Mouse (Mus musculus): ENCODE data around the gene Sec14l1. TPM values are rescaled to one million over a fixed set of nuclear protein-coding genes. Genes with fewer than 3 reads are reported as not detected.
"Not testable (repeated sequence)": the region's sequence is repeated elsewhere in the genome, so short reads cannot be mapped to it uniquely, and the experiment has no call there.

Gene Sec14l1
- 68.9 and 73.9 TPM in 2 replicates for polyA plus RNA-seq (2015; fragmentation: Nextera tagmentation; extraction: Ambion mirVana)

DNA sequence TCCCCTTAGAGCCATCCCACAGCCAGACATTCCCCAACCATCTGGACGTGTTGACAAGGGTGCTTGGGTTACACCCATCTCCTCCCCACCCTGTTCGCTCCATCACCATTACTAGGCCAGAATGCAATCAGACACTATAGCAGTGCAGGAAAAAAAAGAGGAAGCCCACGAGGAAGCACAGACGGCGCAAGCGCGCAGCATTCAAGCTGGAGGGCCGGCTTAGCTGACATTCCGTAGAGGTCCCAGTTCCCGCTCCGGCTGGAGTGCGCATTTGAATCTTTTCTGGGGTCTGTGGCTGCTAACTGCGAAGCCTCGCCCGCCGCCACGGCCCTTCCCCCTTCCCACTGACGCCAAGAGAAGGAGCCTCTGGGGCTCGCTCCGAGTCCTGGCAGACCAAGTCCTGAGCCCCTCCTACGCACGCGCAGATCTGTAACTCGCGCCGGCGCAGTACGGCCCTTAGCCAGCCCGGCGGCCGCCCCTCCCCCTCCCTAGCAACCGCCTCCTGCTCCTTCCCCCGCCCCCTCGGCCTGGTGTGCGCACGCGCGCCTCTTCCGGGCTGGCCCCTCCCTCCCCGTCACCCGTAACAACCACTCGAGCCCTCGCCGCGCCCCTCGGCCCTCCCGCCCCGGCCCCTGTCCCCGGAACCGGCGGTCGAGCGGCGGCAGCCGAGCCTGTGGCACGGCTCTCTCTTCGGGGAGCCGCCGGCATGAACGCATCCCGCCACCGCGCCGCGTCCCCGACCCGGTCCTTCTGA, at the start of gene Sec14l1:
Gene Sec14l1, plus strand, starts transcription at position 577 of the 754 bp plus-strand sequence.
- Histone ChIP-seq H3K4me3 (peak within 1 kb of the TSS; percentile 66), H3K27me3 (no peaks in the 10 kb centered on the region), H3K4me1 (peaks cover 54% of the 10 kb centered on the region), H3K4me2 (peak within 1 kb of the TSS; percentile 65), H3K9me3 (no peaks in the 10 kb centered on the region), H3K27ac (peak within 1 kb of the TSS; percentile 98), H3K36me3 (0 out of 2 replicates have a peak, but pooled peaks cover 4% of the 10 kb centered on the region), H3K9ac (peak within 1 kb of the TSS; percentile 68)
- ATAC-seq (ENCODE audit: borderline replicate concordance, extremely low read depth, low FRiP score, low TSS enrichment) = peak; percentile 93
- under 1% methylated on average over 66 of the region's 67 CpGs for WGBS

DNA sequence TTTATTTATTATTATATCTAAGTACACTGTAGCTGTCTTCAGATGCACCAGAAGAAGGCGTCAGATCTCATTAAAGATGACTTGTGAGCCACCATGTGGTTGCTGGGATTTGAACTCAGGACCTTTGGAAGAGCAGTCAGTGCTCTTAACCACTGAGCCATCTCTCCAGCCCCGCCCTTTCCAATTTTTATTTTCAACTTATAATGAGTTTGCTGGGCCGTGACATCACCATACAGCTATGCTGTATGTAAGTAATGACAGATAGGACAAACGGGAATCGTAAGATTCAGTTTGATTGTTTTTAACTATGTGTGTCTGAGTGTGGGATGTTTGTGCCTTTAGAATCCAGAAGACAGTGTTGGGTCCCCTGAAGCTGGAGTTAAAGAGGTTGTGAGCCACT, 49.4 kb upstream of the Sec14l1 start:
- H3K36me3 ChIP-seq; ATAC-seq (ENCODE audit: borderline replicate concordance, extremely low read depth, low FRiP score, low TSS enrichment): not testable (repeated sequence)
- 65% methylated on average over 5 of the region's 5 CpGs for WGBS

DNA sequence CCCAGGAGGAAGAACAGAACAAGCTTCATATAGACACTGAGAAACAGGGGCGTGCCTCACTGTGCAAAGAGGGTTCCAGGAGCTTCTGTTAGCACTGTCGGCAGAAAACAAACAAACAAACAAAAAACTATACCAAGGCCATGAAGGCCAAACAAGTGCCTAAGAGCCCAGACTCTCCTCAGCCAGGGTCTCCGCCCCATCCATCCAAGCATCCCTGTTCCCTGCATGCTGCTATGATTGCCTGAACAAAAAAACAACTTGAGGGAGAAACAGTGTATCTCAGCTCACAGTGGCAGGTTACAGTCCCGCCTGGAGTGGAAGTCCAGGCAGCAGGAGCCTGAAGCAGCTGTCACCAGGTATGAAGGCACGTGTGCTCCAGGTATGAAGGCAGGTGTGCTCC, 48.2 kb upstream of the Sec14l1 start:
- 63% methylated on average over 5 of the region's 5 CpGs for WGBS
- H3K9me3 ChIP-seq = no peaks in the 10 kb centered on the region
- no peak overlapping the region for H3K9ac ChIP-seq
- no peak overlapping the region for H3K4me2 ChIP-seq
- H3K4me3 ChIP-seq = no peak overlapping the region
- H3K27ac ChIP-seq = no peak overlapping the region
- H3K4me1 ChIP-seq = no peaks in the 10 kb centered on the region
- no peak for ATAC-seq (ENCODE audit: borderline replicate concordance, extremely low read depth, low FRiP score, low TSS enrichment)
- H3K36me3 ChIP-seq = no peaks in the 10 kb centered on the region
- peaks cover 3% of the 10 kb centered on the region; the same call in 1 of the 2 replicates for H3K27me3 ChIP-seq

More for the DNA sequence above, 49.4 kb upstream of the Sec14l1 start:
- H3K9me3 ChIP-seq, H3K4me3 ChIP-seq, H3K9ac ChIP-seq, H3K4me2 ChIP-seq, H3K27me3 ChIP-seq, H3K4me1 ChIP-seq, H3K27ac ChIP-seq: not testable (repeated sequence)

DNA sequence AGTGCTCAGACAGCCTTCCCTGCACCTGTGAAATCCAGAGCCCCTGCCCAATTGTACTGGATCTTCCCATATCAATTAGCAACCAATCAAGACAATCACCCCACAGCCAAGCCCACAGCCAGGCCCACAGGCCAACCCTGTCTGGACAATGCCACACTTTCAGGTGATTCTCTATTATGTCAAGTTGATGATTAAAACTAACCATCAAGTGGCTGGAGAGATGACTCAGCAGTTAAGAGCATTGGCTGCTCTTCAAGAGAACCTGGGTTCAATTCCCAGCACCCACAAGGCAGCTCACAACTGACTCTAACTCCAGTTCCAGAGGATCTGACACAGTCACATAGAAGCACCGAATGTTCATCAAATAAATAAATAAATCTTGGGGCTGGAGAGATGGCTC, 46.6 kb upstream of the Sec14l1 start:
- Histone ChIP-seq H3K36me3 (no peaks in the 10 kb centered on the region), H3K4me2 (no peak overlapping the region), H3K27me3 (peaks cover 3% of the 10 kb centered on the region; the same call in 1 of the 2 replicates), H3K27ac (no peak overlapping the region), H3K9me3 (no peaks in the 10 kb centered on the region), H3K4me1 (0 out of 2 replicates have a peak, but pooled peaks cover 2% of the 10 kb centered on the region), H3K4me3 (no peak overlapping the region), H3K9ac (no peak overlapping the region)
- WGBS = 74% methylated on average over 1 of the region's 1 CpGs
- no peak for ATAC-seq (ENCODE audit: borderline replicate concordance, extremely low read depth, low FRiP score, low TSS enrichment)

DNA sequence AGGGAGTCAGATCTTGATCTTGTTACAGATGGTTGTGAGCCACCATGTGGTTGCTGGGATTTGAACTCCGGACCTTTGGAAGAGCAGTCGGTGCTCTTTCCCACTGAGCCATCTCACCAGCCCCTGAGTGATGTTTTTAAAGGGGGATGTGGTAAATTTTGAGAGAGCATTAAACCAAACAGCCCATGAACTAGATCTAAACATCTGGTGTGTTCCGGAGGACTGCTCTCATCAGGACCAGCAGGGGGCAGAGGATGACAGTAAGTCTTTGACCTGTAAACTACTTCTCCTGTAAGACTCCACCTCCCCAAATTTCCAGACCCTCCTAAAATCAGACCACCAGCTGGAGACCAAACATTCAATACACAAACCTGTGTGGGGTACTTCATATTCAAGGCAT, 45.9 kb upstream of the Sec14l1 start:
- 58% methylated on average over 3 of the region's 3 CpGs for WGBS
- peaks cover 3% of the 10 kb centered on the region; the same call in 1 of the 2 replicates for H3K27me3 ChIP-seq

DNA sequence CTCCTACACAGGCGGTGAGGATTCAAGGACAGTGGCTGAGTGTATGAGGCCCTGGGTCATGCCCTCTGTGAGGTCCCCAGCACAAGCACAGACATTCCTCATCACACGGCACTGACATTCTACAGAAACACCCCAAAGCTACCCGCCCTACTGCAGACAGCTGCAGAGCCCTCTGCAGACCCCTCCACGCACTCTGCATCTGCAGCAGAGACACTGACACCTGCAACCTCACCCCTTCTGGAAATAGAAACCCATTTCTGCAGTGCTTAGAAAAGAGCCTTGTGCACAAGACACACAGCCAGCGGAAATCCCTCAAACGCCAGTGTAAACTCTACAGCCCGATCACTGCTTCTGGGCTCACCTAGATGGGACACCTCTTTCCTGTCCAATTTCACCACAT, 44.3 kb upstream of the Sec14l1 start:
- no peak overlapping the region for H3K9ac ChIP-seq
- peaks cover 3% of the 10 kb centered on the region; the same call in 1 of the 2 replicates for H3K27me3 ChIP-seq
- H3K27ac ChIP-seq = no peak overlapping the region
- H3K4me1 ChIP-seq = 0 out of 2 replicates have a peak, but pooled peaks cover 2% of the 10 kb centered on the region
- no peak for ATAC-seq (ENCODE audit: borderline replicate concordance, extremely low read depth, low FRiP score, low TSS enrichment)
- H3K36me3 ChIP-seq = no peaks in the 10 kb centered on the region
- WGBS = 58% methylated on average over 7 of the region's 7 CpGs
- no peak overlapping the region for H3K4me2 ChIP-seq
- no peaks in the 10 kb centered on the region for H3K9me3 ChIP-seq
- H3K4me3 ChIP-seq = no peak overlapping the region

More for the DNA sequence above, 45.9 kb upstream of the Sec14l1 start:
- H3K4me2 ChIP-seq = no peak overlapping the region
- no peak overlapping the region for H3K9ac ChIP-seq
- 0 out of 2 replicates have a peak, but pooled peaks cover 2% of the 10 kb centered on the region for H3K4me1 ChIP-seq
- H3K4me3 ChIP-seq = no peak overlapping the region
- no peak overlapping the region for H3K27ac ChIP-seq
- no peaks in the 10 kb centered on the region for H3K9me3 ChIP-seq
- no peak for ATAC-seq (ENCODE audit: borderline replicate concordance, extremely low read depth, low FRiP score, low TSS enrichment)
- H3K36me3 ChIP-seq = no peaks in the 10 kb centered on the region

DNA sequence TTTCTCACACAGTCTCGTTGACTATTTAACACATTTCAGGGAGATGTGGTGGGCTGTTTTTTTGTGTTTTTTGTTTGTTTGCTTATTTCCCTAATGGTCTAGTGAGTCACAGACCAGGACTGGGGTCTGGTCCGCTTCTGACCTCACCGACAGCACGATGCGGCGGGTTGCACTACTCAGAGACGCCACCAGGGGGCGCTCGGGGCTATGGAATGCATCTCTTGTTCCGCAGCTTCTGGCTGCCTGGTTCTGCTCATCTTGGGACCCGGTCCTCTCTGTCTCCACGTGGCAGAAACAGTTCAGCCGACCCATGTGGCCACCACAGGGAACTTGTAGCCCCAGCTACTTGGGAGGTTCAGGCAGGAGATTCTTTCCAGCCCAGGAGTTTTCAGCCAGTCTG, 42.8 kb upstream of the Sec14l1 start:
- H3K27me3 ChIP-seq = peaks cover 3% of the 10 kb centered on the region; the same call in 1 of the 2 replicates
- no peaks in the 10 kb centered on the region for H3K9me3 ChIP-seq
- peak overlapping the region; percentile 16; the same call in 1 of the 2 replicates for H3K9ac ChIP-seq
- H3K4me2 ChIP-seq = 0 out of 2 replicates have a peak overlapping the region, but pooled peaks have one; percentile 11
- no peak overlapping the region for H3K4me3 ChIP-seq
- ATAC-seq (ENCODE audit: borderline replicate concordance, extremely low read depth, low FRiP score, low TSS enrichment) = no peak
- WGBS = 1% methylated on average over 13 of the region's 13 CpGs
- no peaks in the 10 kb centered on the region for H3K36me3 ChIP-seq
- no peak overlapping the region for H3K27ac ChIP-seq
- H3K4me1 ChIP-seq = peaks cover 9% of the 10 kb centered on the region

DNA sequence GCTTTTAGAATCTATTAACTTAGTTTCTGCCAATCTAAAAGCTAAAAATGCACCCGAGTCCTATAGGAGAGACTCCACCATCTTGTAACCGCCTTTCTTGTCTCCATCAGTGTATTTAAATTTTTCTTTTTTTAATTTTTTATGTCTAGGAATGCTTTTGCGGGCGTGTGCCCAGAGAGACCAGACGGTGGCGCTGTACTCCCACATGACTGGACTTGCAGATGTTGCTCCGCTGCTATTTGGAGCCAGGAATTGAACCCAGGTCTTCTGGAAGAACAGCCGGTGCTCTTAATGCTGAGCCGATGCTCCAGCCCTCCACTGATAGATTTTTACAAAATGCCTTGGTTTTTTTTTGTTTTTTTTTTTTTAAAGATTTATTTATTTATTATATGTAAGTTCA, 41.5 kb upstream of the Sec14l1 start:
- WGBS = 90% methylated on average over 9 of the region's 9 CpGs
- H3K4me2 ChIP-seq = no peak overlapping the region
- ATAC-seq (ENCODE audit: borderline replicate concordance, extremely low read depth, low FRiP score, low TSS enrichment) = no peak

DNA sequence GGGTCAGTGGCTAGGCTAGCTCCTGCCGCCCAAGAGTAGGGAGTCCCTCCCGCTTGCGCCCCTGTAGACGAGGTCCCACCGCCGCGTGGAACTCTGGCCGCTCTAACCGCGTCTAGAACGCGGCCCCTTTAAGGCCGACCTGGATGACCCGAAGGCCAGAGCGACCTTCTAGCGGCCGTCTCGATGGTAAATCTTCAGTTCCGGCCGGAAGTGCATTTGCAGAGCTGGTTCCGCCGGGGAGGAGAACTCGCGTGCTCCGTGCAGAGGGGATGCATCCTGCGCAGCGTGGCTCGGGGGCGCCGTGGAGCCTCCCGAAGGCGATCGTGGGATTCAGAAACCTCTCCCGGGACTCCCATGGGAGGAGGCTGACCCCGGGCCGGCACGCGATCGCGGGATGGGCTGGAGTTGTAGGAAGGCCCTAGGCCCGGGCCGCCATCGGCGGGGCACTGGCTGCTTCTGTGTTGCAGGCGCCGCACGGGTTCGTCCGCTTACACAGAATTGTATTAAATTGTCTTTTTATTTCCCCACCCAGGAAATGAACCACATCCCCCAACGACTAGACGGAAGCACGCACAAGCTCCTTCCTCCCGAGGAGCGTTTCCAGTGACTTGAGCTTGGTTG, 38.3 kb upstream of the Sec14l1 start:
- no peaks in the 10 kb centered on the region for H3K27me3 ChIP-seq
- H3K36me3 ChIP-seq = peaks cover 29% of the 10 kb centered on the region
- H3K9ac ChIP-seq = peak overlapping the region; percentile 84
- H3K9me3 ChIP-seq = no peaks in the 10 kb centered on the region
- H3K4me2 ChIP-seq = peak overlapping the region; percentile 82
- under 1% methylated on average over 54 of the region's 54 CpGs for WGBS
- peaks cover 35% of the 10 kb centered on the region for H3K4me1 ChIP-seq
- H3K4me3 ChIP-seq = peak overlapping the region; percentile 72
- peak overlapping the region; percentile 84 for H3K27ac ChIP-seq
- ATAC-seq (ENCODE audit: borderline replicate concordance, extremely low read depth, low FRiP score, low TSS enrichment) = peak; percentile 47

More for the DNA sequence above, 41.5 kb upstream of the Sec14l1 start:
- H3K27ac ChIP-seq = no peak overlapping the region
- H3K4me3 ChIP-seq = no peak overlapping the region
- H3K4me1 ChIP-seq = peaks cover 21% of the 10 kb centered on the region
- peaks cover 3% of the 10 kb centered on the region; the same call in 1 of the 2 replicates for H3K27me3 ChIP-seq
- no peak overlapping the region for H3K9ac ChIP-seq
- H3K36me3 ChIP-seq = peaks cover 5% of the 10 kb centered on the region; the same call in 1 of the 2 replicates
- H3K9me3 ChIP-seq = no peaks in the 10 kb centered on the region

DNA sequence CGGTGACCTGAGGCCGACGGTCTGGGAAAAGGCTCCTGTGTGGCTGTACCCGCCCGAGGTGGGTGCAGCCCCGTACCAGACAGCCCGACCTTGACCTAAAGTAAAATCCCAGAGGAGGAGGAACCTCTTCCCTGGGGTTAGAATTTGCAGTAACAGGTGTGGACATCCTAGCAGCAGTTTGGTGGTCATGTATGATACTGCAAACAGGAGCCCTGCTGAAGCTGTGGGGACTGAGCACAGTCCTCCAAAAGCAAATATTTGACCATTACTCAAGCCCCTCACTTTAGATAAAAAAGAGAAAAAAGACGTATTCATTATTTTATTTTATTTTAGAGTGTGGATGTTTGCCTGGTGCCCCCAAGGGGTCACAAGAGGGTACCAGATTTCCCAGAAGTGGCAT, 37.7 kb upstream of the Sec14l1 start:
- ATAC-seq (ENCODE audit: borderline replicate concordance, extremely low read depth, low FRiP score, low TSS enrichment) = no peak
- Histone ChIP-seq H3K9me3 (no peaks in the 10 kb centered on the region), H3K36me3 (peaks cover 29% of the 10 kb centered on the region), H3K4me2 (peak overlapping the region; percentile 82), H3K27ac (peak overlapping the region; percentile 84), H3K9ac (peak overlapping the region; percentile 84), H3K4me3 (peak overlapping the region; percentile 72), H3K4me1 (peaks cover 39% of the 10 kb centered on the region), H3K27me3 (no peaks in the 10 kb centered on the region)
- 2% methylated on average over 8 of the region's 8 CpGs for WGBS

DNA sequence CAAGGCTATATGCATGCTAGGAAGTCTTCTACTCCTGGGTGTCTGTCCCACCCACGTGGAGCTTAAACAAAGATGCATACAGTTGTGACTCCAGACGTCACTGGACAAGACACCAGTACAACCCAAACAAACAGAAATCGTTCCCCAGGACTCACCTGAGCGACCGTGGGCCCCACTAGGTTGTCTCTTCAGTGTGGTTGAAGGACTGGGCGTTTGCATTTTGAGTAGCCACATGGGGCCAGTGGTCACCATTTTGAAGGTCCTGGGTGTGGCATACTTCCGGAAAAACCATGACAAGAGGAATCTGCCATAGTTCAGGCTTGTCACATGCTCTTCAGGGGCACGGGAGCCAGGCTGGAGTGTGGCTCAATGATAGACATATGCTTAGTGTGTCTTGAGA, 37.1 kb upstream of the Sec14l1 start:
- Histone ChIP-seq H3K9me3 (no peaks in the 10 kb centered on the region), H3K27me3 (no peaks in the 10 kb centered on the region), H3K27ac (0 out of 2 replicates have a peak overlapping the region, but pooled peaks have one; percentile 84), H3K4me3 (peak overlapping the region; percentile 72), H3K4me2 (peak overlapping the region; percentile 82), H3K36me3 (peaks cover 29% of the 10 kb centered on the region), H3K4me1 (peaks cover 45% of the 10 kb centered on the region), H3K9ac (0 out of 2 replicates have a peak overlapping the region, but pooled peaks have one; percentile 84)
- ATAC-seq (ENCODE audit: borderline replicate concordance, extremely low read depth, low FRiP score, low TSS enrichment) = no peak
- 67% methylated on average over 8 of the region's 8 CpGs for WGBS

All from lung, embryonic 15.5 days (tissue).